Mouse (Mus musculus) WW6 (cell line): Measurements from ENCODE around the gene Aff1.

ENCODE experiments used
- DNase-seq: peaks from one replicate; pipeline ENCODE4 v3.0.0-alpha.2; 2013; ENCODE audit warnings: low read depth, low spot score

The Aff1 gene

GRCm38 (mm10) chr5:103748343-103748742 is 56.2 kb downstream of the Aff1 start:
- no peak for DNase-seq

DNA sequence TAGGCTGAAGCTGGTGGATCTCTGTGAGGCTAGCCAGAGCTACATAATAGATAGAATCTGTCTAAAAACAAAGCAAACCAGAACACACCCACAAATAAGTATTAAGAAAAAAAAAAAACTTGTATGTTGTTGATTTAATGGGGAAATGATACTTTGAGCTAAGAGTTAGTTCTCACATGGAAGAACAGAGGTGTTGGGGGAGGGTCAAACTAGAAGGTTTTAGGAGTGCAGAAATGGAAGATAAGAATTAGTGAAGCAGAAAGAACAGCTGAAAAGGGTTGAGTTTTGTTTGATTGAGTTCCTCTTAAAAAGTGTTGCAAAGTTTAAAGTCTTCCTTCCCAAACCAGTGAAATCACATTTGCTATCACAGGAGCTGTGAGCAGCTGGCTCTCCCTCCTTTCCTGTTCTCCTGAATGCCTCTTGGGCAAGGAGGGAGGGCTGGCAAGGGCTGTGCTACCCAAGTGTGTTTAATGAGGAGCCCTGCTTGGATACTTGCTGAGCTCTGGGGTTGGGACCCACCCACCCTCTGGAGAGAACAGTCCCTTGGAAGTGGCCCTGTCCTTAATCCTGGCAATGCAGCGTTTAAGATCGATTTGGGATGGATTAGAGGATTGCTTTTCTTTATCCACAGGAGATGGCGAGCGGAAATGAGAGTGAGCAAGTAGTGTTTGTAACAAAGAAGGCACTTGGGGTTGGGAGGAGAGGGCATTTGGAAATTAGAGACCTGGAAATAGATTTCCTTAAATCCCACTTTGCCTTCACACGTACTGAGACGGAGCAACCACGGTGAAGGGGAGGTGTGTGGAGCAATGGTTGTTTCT is 57.5 kb downstream of the Aff1 start:
- no peak for DNase-seq

DNA sequence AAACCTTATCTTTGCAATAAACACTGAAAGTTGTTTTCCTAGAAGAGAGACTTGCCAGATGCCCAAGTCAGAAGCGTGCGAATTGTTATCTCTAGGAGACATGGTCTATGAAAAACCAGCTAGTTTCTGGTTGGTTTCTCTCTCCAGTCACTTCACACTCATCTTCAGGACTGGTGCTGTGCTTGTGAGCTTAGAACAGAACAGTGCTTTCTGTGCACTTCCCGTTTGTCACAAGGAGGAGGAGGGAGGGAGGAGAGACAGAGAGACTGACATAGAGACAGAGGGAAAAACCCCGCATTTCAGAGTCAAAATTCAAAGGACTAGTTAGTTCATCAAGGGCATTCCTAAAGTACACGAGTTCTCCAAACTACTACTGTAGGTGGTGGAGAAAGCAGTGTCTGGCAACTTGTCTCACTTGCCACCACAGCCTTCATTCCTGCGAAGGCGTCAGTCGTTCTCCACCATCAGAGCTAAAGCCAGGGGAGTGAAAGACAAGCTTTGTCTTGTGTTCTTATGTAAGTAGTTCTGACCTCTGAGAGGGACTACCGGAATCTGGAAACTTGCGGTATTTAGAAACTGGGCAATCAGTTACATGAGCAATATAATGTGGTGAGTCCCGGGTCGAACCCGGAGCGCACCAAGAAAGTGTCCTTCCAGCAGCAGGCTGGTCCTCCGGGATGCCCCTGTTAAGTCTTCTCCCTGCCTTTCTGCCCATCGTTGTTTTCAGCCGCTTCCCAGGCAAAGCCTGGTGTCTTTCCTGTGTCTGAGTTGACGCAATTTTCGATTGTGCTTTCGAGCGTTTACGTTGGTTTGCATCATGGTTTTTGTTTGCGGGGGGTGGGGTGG is 60.7 kb downstream of the Aff1 start:
- no peak for DNase-seq

GRCm38 (mm10) chr5:103753511-103754329 is 61.5 kb downstream of the Aff1 start:
- DNase-seq = no peak

DNA sequence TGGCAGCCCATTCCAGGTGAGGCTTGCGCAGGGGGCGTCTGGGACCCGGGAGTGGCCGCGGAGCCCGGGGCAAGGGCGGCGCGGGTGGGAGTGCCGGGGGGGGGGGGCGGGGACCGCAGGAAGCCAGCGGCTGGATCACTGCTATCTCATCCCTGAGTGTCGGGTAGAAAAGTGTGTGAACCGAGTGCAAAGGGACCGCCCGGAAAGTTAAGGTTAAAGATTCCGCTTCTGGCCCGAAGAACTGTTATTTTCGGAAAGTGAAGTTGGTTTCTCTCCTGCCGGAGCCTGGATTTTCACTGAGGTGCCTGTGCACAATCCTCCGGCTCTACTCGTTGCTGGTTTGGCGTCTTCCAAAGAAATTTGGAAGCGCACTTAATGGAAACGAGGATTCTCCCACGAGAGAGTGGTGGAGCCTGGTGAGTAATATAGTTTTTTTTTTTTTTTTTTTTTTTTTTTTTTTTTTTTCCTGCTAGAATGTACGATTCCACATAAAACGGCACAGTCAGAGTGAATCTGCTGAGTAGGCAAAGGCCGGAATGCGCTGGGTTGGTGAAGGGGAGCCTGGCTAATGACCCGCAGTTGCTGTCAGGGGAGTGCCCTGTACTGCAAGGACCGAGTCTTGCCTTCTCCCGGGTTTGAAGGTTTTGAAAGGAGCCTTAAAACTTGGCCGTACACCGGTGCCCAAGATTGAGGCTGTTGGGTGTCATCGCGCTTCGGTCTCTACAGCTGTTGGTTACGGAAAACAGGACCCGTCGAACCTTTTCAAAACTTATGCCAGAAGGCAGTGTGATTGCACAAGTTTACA is 62.4 kb downstream of the Aff1 start:
- no peak for DNase-seq

DNA sequence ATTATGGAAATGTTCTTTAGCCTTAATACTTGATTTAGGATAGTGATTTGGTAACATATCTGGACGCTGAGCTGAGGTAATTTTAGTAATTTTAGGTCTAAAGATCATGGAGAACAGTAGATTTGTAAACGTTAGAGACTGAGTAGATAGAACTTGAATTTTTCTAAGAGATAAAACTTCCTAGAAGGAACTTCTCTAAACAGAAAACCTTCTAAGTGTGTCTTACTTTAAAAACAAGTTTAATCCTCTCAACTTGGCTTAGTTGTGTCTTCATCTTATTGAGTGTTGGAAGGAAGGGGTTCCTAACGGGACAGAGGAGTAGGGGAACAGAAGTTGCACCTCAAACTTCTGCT is 62.9 kb downstream of the Aff1 start:
- no peak for DNase-seq

- no peak for DNase-seq
Measured at GRCm38 (mm10) chr5:103756231-103756714, 64.1 kb downstream of the Aff1 start.

- DNase-seq = no peak
Measured at GRCm38 (mm10) chr5:103758491-103758890, 66.3 kb downstream of the Aff1 start.

DNA sequence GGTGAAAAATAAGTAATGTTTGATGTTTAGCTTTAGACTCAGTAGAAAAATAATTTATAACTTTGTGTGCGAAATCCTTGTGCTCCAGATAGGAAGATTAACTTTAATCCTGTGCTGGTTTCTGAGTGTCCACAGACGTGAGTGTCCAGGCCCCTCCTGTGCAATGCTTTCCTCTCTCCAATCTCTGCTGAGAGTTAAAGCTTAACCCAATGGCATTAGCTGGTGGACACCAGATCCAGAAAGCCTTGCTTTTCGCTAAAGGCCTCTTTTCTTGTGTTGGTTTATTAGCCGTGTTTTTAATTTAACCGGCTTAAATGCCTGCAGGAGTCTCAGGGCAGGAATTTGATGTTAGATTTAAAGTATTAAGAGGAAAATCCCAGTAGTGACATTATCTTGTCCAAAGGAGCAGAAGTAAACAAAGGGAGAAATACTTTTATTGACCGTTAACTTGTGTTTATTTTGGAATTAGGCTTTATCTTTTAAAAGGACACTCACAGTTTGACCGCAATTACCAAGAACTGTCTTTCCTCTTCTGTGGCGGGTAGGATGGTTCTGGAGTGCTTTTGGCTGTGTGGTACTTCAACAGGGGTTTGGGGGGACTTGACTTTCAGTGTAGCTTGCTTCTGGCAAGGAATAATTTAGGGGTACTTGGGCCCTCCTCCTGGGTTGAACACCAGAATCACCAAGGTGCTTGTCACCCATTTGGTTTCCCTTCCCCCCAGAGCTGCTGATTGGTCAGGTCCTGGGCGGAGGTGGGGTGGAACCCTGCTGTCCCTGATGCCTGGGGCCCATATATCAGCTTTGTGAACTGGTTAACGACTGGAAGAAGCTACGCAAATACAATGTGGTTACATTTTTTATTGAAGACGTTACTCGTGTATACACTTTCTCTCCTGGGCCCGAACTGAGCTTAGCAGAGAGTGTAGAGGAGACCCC is 67.6 kb downstream of the Aff1 start:
- no peak for DNase-seq

- DNase-seq = no peak
Measured at GRCm38 (mm10) chr5:103760425-103761131, 68.4 kb downstream of the Aff1 start.

DNA sequence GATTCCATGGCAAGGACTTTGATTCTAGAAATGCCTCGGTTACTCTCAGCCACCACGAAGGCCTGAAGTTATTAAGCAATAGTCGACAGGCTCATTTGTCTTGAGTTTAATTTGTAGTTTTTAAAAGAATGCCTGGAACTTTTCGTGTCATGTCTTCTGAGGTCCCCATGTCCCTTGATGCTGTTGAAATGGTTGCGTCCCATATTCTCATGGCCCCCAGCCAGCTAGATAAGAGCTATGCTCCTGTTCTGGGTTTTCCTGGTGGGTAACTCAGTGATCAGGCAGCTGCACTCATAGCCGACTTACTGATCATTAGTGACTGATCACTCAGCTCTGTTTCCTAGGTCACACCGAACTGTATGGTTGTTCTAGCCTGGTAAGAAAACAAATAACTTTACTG is 69.6 kb downstream of the Aff1 start:
- no peak for DNase-seq

DNA sequence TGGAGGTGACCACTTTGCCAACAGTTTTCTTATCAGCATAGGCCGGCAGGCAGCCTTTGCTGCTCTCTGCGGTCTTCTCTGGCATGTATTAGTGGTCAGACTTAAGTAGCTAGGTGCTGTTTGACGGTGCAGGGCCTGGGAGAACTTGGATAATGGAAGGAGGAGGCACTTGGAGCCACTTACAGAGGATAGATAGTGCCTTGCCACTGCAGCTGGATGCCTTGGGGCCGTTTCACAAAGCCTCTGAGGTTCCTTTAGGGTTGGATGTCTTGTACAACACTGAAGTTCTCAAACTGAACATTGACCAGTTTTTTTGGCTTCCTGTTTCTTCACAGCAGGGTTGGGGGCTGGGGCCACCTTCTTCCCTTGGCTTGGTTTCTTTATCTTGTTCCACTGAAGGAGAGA is 70.7 kb downstream of the Aff1 start:
- DNase-seq = no peak

- DNase-seq = no peak
Measured at GRCm38 (mm10) chr5:103765356-103765755, 73.2 kb downstream of the Aff1 start.

DNA sequence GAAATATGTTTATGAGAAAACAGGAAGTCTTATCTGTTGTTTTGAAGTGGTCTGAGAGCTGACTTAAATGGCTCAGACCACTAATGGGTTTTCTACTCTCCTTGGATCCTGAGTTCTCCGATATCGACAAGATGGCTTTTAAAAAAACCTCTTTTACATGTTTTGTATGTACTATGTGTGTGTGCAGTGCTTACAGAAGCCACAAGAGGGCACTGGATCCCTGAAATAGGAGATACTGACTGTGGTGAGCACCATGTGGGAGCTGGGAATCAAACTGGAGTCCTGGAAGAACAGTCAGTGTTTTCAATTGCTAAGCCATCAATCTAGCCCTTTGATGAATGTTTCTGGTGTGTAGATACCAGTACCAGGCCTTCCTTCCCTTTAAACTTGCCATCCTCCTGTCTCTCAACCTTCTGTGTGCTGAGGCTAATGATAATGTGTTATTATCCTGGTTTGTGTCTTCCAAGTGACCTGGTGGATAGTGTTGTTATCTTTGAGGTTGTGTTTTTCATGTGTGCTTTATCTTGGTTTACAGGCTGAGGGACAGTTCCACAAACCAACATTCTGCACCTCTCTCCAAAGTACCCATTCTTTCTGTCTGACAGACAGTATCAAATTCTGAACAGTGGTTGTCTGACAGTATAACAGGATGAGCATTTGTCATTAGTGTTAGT is 73.7 kb downstream of the Aff1 start:
- no peak for DNase-seq

GRCm38 (mm10) chr5:103766432-103766815 is 74.2 kb downstream of the Aff1 start:
- DNase-seq = no peak

GRCm38 (mm10) chr5:103768961-103769360 is 76.8 kb downstream of the Aff1 start:
- DNase-seq = no peak

DNA sequence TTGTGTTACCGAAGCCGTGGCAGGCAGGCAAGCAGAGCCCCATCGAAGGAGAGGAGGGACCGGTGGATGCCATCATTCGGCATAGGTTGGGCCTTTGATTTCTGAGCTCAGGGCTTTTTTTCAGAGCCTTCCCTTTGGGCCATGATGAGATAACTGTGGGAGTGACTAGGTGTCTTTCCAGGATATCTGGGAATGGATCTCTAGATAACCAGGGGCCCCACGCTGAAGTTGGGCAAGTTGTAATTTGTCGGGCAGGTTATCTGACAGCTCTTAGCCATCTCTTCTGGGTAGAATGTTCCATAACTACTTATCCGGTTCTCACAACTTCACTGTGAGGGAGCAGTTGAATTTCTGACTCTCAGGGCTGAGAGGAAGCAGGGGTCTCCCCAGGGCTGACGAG is 77.5 kb downstream of the Aff1 start:
- DNase-seq = no peak

GRCm38 (mm10) chr5:103770447-103771222 is 78.5 kb downstream of the Aff1 start:
- no peak for DNase-seq
